Mouse (Mus musculus) E14TG2a.4 (cell line): ENCODE data around the gene Fam69b.

ENCODE experiments used
- CTCF ChIP-seq: conservative IDR thresholded peaks from 2 replicates; pipeline ENCODE4 v1.5.1; 2014; ENCODE audit warnings: low read length
- NANOG ChIP-seq: IDR thresholded peaks from 2 replicates; pipeline ENCODE4 v1.6.1; 2014; ENCODE audit warnings: borderline replicate concordance, low read length, mixed read lengths

DNA sequence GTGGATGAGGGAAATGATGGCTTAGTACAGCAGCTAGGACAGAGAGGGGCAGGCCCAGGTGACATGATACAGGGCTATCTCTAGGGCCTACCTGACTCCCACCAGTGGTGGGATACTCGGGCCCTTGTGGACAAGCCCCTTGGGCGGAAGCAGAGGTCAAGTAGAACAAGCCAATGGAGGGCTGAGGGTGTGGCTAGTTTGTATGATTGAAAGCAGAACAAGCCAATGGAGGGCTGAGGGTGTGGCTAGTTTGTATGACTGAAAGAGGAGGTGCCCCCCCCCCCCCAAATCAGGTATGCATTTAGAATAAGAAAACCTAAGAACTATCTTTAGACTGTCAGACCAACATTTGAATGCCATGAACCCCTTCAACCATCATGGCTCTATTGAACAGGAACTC is 46.1 kb upstream of the Fam69b start:
- no peak for TF ChIP-seq CTCF
- TF ChIP-seq NANOG: no peak
